Mouse (Mus musculus): Measurements from ENCODE around the gene Bub3. TPM values are rescaled to one million over a fixed set of nuclear protein-coding genes. Genes with fewer than 3 reads are reported as not detected.

Bub3 gene
- polyA plus RNA-seq, 1 experiment, result 51.3 TPM

DNA sequence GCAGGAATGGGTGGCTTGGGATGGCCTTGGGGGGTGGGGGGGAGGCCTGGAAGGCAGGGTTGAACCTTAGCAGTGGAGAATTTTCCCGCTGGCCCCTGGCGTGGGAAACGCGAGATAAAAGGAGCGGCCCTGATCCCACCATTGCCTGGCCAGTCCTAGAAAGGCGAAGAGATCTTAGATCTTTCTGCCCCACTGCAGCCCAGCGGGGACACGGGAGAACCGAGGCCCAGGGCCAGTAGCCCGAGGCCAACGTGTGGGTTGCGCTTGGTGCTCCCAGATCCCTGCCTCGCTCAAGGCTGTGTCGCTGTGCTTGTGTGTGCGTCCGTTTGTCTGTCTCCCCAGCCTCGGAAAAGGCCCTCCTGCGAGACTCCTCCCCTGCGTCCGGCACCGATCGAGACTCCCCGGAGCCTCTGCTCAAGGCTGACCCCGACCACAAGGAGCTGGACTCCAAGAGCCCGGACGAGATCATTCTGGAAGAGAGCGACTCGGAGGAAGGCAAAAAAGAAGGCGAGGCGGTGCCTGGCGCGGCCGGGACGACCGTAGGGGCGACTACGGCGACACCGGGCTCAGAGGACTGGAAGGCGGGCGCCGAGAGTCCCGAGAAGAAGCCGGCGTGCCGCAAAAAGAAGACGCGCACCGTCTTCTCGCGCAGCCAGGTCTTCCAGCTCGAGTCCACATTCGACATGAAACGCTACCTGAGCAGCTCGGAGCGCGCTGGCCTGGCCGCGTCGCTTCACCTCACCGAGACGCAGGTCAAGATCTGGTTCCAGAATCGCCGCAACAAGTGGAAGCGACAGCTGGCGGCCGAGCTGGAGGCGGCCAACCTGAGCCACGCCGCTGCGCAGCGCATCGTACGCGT lies 16.2 kb upstream of the Bub3 start:
- Histone ChIP-seq H3K27ac (ENCODE audit: insufficient read depth, low read length) (no peak overlapping the region), H3K36me3 (ENCODE audit: control insufficient read depth, insufficient read depth, low read length) (no peaks in the 10 kb centered on the region), H3K4me1 (ENCODE audit: control insufficient read depth, insufficient read depth, insufficient read length) (peaks cover 18% of the 10 kb centered on the region; the same call in 1 of the 2 replicates), H3K27me3 (ENCODE audit: control insufficient read depth, insufficient read depth, low read length) (peaks cover 46% of the 10 kb centered on the region), H3K4me3 (ENCODE audit: extremely low read depth, insufficient read depth, insufficient read length) (peak overlapping the region; percentile 40; the same call in 1 of the 2 replicates)
- TF ChIP-seq CTCF (IDR thresholded peaks at IDR 0.05; ENCODE audit: extremely low read depth, insufficient read depth, insufficient read length, insufficient replicate concordance), result no peak
- no peak for TF ChIP-seq POLR2A (IDR thresholded peaks at IDR 0.05; ENCODE audit: low read depth, low read length)
- DNase-seq (ENCODE audit: low read depth in 1 of 2, low spot score in 2 of 2), result no peak
- 3% methylated on average over 75 of the region's 75 CpGs for WGBS

DNA sequence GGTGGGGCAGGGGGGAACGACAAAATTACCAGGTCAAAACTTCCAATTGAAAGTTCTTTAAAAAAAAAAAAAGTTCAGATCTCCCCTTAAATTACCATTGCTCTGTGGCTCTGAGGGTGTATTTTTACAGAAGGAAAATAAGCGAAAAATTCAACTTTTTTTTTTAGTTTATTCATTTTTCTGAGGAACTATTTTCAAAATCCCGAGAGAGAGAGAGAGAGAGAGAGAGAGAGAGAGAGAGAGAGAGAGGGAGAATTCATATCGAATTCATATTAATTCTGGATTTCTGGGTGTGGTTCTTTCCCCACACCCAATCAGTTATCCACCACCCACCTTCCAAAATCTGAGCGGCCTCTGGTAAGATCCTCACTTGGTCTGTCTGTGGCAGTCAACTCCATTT lies 15.2 kb upstream of the Bub3 start:
- no peak for DNase-seq (ENCODE audit: low read depth in 1 of 2, low spot score in 2 of 2)
- TF ChIP-seq POLR2A (IDR thresholded peaks at IDR 0.05; ENCODE audit: low read depth, low read length) (no peak), CTCF (IDR thresholded peaks at IDR 0.05; ENCODE audit: extremely low read depth, insufficient read depth, insufficient read length, insufficient replicate concordance) (no peak)
- H3K27ac ChIP-seq (ENCODE audit: insufficient read depth, low read length), result no peak overlapping the region
- 6% methylated on average over 5 of the region's 5 CpGs for WGBS
- peaks cover 51% of the 10 kb centered on the region for H3K27me3 ChIP-seq (ENCODE audit: control insufficient read depth, insufficient read depth, low read length)
- H3K36me3 ChIP-seq (ENCODE audit: control insufficient read depth, insufficient read depth, low read length), result no peaks in the 10 kb centered on the region
- peaks cover 18% of the 10 kb centered on the region; the same call in 1 of the 2 replicates for H3K4me1 ChIP-seq (ENCODE audit: control insufficient read depth, insufficient read depth, insufficient read length)
- H3K4me3 ChIP-seq (ENCODE audit: extremely low read depth, insufficient read depth, insufficient read length), result no peak overlapping the region

DNA sequence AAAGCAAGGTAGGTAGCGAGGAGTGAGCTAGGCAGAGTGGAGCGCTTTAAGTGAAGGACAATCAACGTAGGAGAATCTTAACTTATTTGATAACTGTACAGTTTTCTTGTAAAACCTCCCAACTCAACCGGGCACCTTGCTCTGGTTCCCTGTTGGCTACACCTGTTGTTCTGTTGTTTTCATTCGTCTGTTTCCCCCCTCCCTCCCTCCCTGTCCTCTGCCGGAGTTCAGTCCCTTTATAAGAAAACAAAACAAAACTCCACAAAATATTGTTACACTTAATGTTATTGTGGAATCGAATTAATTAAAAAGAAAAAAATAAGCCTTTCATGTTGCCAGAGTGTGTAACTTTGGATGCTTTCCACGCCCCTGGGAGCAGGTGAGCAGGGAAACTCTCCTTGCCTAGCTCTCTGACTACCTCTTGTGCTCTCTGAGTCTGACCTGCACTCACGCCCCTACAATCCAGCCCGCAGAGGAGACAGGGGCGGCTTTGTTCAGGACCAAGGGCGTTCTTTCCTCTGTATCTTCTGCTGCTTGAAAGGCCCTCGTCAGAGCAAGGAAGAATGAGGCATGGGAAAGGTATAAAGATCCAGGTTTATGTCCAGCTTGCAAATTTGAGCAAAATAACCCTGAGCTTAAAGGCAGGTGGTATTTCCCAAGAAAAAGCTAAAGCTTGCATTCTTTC lies 14.2 kb upstream of the Bub3 start:
- 11% methylated on average over 13 of the region's 13 CpGs for WGBS
- Histone ChIP-seq H3K36me3 (ENCODE audit: control insufficient read depth, insufficient read depth, low read length) (no peaks in the 10 kb centered on the region), H3K4me1 (ENCODE audit: control insufficient read depth, insufficient read depth, insufficient read length) (peaks cover 18% of the 10 kb centered on the region; the same call in 1 of the 2 replicates), H3K27me3 (ENCODE audit: control insufficient read depth, insufficient read depth, low read length) (peaks cover 51% of the 10 kb centered on the region), H3K27ac (ENCODE audit: insufficient read depth, low read length) (no peak overlapping the region), H3K4me3 (ENCODE audit: extremely low read depth, insufficient read depth, insufficient read length) (no peak overlapping the region)
- no peak for TF ChIP-seq CTCF (IDR thresholded peaks at IDR 0.05; ENCODE audit: extremely low read depth, insufficient read depth, insufficient read length, insufficient replicate concordance)
- TF ChIP-seq POLR2A (IDR thresholded peaks at IDR 0.05; ENCODE audit: low read depth, low read length), result no peak
- no peak for DNase-seq (ENCODE audit: low read depth in 1 of 2, low spot score in 2 of 2)

DNA sequence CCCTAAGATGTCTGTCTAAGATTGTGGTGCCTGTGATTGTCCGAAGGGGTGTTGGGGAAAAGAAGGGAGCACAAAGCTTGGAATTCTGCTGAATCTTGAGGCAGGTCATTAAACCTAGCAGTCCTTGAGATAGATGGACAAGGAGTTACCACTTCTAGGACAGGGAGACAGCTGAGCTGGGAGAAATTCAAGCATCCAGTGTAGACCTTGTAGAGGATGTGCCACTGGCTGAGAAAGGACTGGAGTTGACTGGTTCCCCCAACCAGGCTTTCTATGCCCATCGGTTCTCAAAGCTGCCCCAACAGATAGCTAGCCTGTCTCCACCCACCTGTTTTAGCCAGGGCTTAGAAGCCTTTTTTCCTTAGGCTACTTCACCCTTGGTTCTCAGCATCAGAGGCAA lies 13.6 kb upstream of the Bub3 start:
- WGBS, result 4% methylated on average over 2 of the region's 2 CpGs

DNA sequence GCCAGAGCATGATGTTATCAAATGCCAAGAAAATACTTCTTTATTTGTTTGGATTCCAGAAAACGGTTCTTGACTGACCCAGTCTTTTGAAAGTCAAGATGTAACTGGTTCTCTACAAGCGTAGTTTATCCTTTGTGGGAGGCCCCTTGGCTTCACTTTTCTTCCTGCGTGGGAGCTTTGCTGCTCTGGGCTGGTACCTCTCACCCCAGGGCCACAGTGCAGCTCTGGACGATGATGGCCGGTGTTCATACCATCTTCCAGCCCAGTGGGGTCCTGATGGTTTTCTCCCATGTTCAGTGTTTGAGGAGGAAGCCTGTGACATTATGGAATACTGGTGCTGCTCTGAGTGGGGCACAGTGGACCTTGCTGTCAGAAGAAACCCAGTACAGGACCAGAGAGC lies 12.5 kb upstream of the Bub3 start:
- peaks cover 54% of the 10 kb centered on the region for H3K27me3 ChIP-seq (ENCODE audit: control insufficient read depth, insufficient read depth, low read length)
- WGBS, result 6% methylated on average over 5 of the region's 5 CpGs
- TF ChIP-seq CTCF (IDR thresholded peaks at IDR 0.05; ENCODE audit: extremely low read depth, insufficient read depth, insufficient read length, insufficient replicate concordance) (no peak), POLR2A (IDR thresholded peaks at IDR 0.05; ENCODE audit: low read depth, low read length) (no peak)

More for the DNA sequence above, 13.6 kb upstream of the Bub3 start:
- TF ChIP-seq CTCF (IDR thresholded peaks at IDR 0.05; ENCODE audit: extremely low read depth, insufficient read depth, insufficient read length, insufficient replicate concordance), result no peak
- no peak for TF ChIP-seq POLR2A (IDR thresholded peaks at IDR 0.05; ENCODE audit: low read depth, low read length)
- Histone ChIP-seq H3K36me3 (ENCODE audit: control insufficient read depth, insufficient read depth, low read length) (no peaks in the 10 kb centered on the region), H3K27me3 (ENCODE audit: control insufficient read depth, insufficient read depth, low read length) (peaks cover 53% of the 10 kb centered on the region), H3K4me1 (ENCODE audit: control insufficient read depth, insufficient read depth, insufficient read length) (peaks cover 18% of the 10 kb centered on the region; the same call in 1 of the 2 replicates), H3K27ac (ENCODE audit: insufficient read depth, low read length) (no peak overlapping the region), H3K4me3 (ENCODE audit: extremely low read depth, insufficient read depth, insufficient read length) (no peak overlapping the region)
- no peak for DNase-seq (ENCODE audit: low read depth in 1 of 2, low spot score in 2 of 2)

DNA sequence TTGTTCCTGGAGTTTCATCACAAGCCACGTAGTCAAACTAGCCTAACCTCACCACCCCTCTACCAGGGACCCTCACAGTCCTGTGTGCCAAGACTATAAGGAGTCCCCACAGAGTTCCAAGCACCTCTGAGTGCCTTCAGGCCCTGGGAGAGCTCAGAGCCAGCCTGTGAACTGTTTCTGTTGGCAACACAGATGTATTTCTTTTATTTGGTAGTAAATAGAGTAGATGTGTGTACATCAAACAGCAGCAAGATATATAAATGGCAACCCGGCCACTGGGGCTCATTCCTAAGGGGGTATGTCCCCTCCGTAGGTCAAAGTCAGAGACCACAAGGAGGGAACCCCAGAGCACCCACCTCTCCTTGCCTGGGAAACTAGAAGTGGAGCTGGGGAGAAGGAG lies 11.5 kb upstream of the Bub3 start, which contains the start of gene Hmx2:
TSS of gene Hmx2 (plus strand) at position 301 of the 400 bp plus-strand sequence.
- peaks cover 47% of the 10 kb centered on the region for H3K27me3 ChIP-seq (ENCODE audit: control insufficient read depth, insufficient read depth, low read length)

More for the DNA sequence above, 12.5 kb upstream of the Bub3 start:
- Histone ChIP-seq H3K4me1 (ENCODE audit: control insufficient read depth, insufficient read depth, insufficient read length) (peaks cover 12% of the 10 kb centered on the region; the same call in 1 of the 2 replicates), H3K4me3 (ENCODE audit: extremely low read depth, insufficient read depth, insufficient read length) (no peak overlapping the region), H3K27ac (ENCODE audit: insufficient read depth, low read length) (no peak overlapping the region), H3K36me3 (ENCODE audit: control insufficient read depth, insufficient read depth, low read length) (no peaks in the 10 kb centered on the region)
- no peak for DNase-seq (ENCODE audit: low read depth in 1 of 2, low spot score in 2 of 2)

More for the DNA sequence above, 11.5 kb upstream of the Bub3 start, which contains the start of gene Hmx2:
- no peak within 1 kb of the TSS for H3K27ac ChIP-seq (ENCODE audit: insufficient read depth, low read length)
- no peaks in the 10 kb centered on the region for H3K36me3 ChIP-seq (ENCODE audit: control insufficient read depth, insufficient read depth, low read length)
- TF ChIP-seq CTCF (IDR thresholded peaks at IDR 0.05; ENCODE audit: extremely low read depth, insufficient read depth, insufficient read length, insufficient replicate concordance) (no peak), POLR2A (IDR thresholded peaks at IDR 0.05; ENCODE audit: low read depth, low read length) (no peak)
- no peak within 1 kb of the TSS for H3K4me3 ChIP-seq (ENCODE audit: extremely low read depth, insufficient read depth, insufficient read length)
- H3K4me1 ChIP-seq (ENCODE audit: control insufficient read depth, insufficient read depth, insufficient read length), result peaks cover 10% of the 10 kb centered on the region; the same call in 1 of the 2 replicates
- DNase-seq (ENCODE audit: low read depth in 1 of 2, low spot score in 2 of 2), result no peak
- 6% methylated on average over 3 of the region's 3 CpGs for WGBS
